In the genomic region with DNA sequence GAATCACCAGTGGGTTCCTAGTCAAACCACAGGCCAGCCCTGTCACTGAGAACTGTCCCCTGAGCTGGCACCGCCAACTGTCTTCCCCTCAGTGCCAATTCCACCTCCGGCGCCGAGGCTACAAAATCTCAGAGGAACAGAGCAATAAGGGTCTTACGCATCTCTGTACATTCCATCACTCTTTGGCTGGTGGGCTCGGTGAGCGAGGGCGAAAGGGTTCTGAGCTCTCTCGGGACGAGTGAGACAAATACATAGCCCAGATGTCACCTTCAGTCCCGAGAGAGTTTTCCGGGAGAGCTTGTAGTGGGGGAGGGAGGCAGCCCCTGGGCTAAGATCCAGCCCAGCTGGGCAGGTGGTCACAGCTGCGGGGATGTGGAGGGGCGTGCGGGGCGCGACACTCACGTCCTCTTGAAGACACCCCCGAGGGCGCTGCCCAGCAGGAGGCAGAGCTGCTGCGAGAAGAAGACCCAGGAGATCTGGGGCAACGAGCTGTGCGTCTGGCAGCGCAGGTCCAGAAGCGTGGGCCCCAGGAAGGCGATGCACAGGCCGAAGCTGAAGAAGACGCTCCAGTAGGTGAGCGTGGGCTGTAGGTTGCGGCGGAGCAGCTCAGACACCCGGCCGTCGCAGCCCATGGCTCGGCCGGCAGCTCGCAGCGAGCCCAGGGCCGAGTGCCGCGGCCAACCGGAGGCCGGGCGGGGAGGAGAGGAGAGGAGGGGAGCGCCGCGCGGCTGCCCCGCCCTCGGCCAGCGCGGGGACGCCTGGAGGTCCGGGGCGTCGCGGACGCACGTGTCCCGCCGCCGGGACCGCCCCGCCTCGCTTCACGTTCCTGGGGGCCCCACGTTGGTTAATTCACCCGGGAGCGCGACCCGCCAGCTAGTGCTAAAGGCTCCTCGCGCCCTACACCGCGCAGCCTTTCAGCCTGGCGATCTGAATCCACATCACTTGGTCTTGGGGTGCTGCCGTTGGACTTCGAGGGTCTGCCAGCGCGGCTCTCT, we compare ENCODE assay signal across 8 mouse cellular contexts. TPM values are rescaled to one million over a fixed set of nuclear protein-coding genes. Genes with fewer than 3 reads are reported as not detected.
DNase-seq lines count a peak whose midpoint lies in the region; ATAC-seq lines count a peak whose summit lies in the region.

Gene Mfsd4a (minus strand): TSS at position 802 of the 995 bp plus-strand sequence.

- H3K27me3 ChIP-seq in limb, embryonic 13.5 days: peaks cover 61% of the 10 kb centered on the region
- H3K27me3 ChIP-seq in midbrain, embryonic 13.5 days: peaks cover 54% of the 10 kb centered on the region

- peaks cover 26% of the 10 kb centered on the region for H3K4me1 ChIP-seq in limb, embryonic 13.5 days
- peaks cover 16% of the 10 kb centered on the region for H3K4me1 ChIP-seq in midbrain, embryonic 13.5 days (replicated peaks)

- no peaks in the 10 kb centered on the region for H3K9me3 ChIP-seq in limb, embryonic 13.5 days
- no peaks in the 10 kb centered on the region for H3K9me3 ChIP-seq in midbrain, embryonic 13.5 days

- no peaks in the 10 kb centered on the region for H3K36me3 ChIP-seq in limb, embryonic 13.5 days
- H3K36me3 ChIP-seq in midbrain, embryonic 13.5 days: no peaks in the 10 kb centered on the region

- peak within 1 kb of the TSS; percentile 94 for H3K4me2 ChIP-seq in limb, embryonic 13.5 days (replicated peaks)
- peak within 1 kb of the TSS; percentile 96 for H3K4me2 ChIP-seq in midbrain, embryonic 13.5 days (replicated peaks)

- peak within 1 kb of the TSS; percentile 72 for H3K9ac ChIP-seq in limb, embryonic 13.5 days
- H3K9ac ChIP-seq in midbrain, embryonic 13.5 days (replicated peaks): peak within 1 kb of the TSS; percentile 71

- no peak for ATAC-seq in limb, embryonic 13.5 days (ENCODE audit: low FRiP score, low read depth)
- peak; percentile 90 for ATAC-seq in midbrain, embryonic 13.5 days

- DNase-seq in kidney, adult 11 months: peak; percentile 50
- no peak for DNase-seq in kidney, adult 9 months
- peak; percentile 78 for DNase-seq in embryo, embryonic 11 days
- DNase-seq in heart, adult 18-20 months: peak; percentile 49 to 61
- peak; percentile 73 for DNase-seq in kidney, adult 18-20 months
- peak; percentile 27 to 68 for DNase-seq in spleen, postnatal 4 days (ENCODE audit: low spot score in 2 of 2)

- peak within 1 kb of the TSS; percentile 53 for H3K4me3 ChIP-seq in limb, embryonic 13.5 days
- peak within 1 kb of the TSS; percentile 47 for H3K4me3 ChIP-seq in midbrain, embryonic 13.5 days (replicated peaks)

- H3K27ac ChIP-seq in limb, embryonic 13.5 days: no peak within 1 kb of the TSS
- H3K27ac ChIP-seq in midbrain, embryonic 13.5 days: no peak within 1 kb of the TSS

- 3% methylated on average over 58 of the region's 80 CpGs for WGBS in limb, embryonic 13.5 days
- WGBS in midbrain, embryonic 13.5 days: 3% methylated on average over 58 of the region's 80 CpGs

RNA-seq across cellular contexts. Expression of gene Mfsd4a, which starts in this region (rescaled TPM):
- 1 to 10 TPM; 5.1 to 6.9 TPM for total RNA-seq in heart, adult 18-20 months (2021)
- polyA plus RNA-seq in limb, embryonic 13.5 days (2015; fragmentation: Nextera tagmentation; extraction: Ambion mirVana): 10.3 and 11.0 TPM in 2 replicates
- polyA plus RNA-seq in midbrain, embryonic 13.5 days (2015; fragmentation: Nextera tagmentation; extraction: Ambion mirVana): 7.3 and 8.0 TPM in 2 replicates
